Mouse (Mus musculus) brain, adult 2 months (tissue): ENCODE data around the gene Il1r1.

Source experiments
- DNase-seq: peaks from one replicate; pipeline ENCODE4 v3.0.0; 2011; ENCODE audit warnings: low read depth, low spot score

Gene Il1r1

DNA sequence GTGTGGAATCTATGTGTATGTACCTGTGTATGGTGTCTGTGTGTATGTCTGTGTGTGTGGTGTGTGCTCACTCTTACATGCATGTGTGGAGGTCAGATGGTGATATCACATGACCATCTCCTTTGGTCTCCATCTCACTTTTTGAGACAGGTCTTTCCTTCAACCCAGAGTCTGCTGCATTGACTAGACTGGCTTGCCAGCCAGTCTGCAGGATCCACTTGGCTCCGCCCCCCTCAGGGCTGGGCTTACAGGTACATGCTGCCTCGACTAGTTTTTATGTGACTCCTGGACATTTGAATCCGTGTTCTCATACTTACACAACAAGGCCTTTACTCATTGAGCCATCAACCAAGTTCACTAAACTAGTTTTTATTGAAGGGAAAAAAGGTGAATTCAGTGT is 6.2 kb downstream of the Il1r1 start:
- no peak for DNase-seq

DNA sequence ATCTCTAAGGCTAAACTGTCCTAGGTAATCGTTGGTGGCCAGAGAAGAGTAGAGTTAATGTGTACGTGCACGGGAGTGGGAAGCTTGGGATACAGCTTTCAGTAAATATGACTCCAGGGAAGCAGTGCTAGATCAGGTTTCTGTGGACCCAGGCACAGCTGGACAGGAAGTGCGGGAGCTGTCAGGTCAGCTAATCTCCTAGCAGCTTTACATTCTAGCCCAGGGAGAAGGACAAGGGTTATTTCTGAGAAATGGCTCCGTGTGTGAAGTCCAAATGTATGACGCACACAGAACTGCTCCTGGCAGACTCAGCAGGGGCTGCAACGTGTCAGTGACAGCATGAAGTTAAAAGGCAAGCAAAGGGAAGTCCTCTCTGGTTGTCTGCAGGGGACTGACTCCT is 8.3 kb downstream of the Il1r1 start:
- no peak for DNase-seq

DNA sequence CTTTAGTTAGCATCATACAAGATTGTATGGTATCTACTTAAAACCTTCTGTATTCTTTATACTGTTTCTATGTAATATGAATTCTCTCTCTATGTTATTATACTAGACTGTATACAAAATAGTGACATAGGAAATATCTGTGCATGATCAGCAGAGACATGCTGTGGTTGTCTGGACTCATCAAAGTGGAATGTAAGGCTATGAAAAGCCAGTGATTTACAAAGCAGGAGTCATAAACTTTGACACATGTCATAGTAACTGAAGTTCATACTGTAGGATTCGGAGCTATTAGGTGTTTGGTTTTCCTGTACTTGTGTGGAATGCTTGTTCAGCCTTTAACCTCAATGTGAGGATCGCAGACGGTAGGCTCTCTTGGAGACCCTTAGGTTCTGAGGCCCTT is 8.7 kb downstream of the Il1r1 start:
- no peak for DNase-seq

GRCm38 (mm10) chr1:40235597-40236249 is 10.8 kb downstream of the Il1r1 start:
- DNase-seq, result peak; percentile 73

DNA sequence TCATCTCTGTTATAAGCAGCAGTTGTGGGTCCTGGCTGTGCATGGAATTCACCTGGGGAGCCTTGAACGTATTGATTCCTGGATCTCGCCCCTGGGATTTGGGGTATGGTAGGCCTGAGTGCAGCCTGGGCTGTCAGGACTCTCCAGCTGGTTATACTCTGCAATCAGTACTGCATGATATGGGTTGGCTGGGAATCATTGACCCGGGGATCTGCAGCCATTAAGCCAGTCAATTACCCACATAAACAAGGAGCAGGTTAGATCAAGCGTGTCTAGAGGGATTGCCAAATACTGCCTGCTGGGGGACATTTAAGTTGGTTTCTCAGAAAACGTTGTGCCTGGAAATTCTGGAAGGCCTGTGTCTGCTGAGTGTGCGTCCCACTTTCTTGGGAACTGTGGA is 11.8 kb downstream of the Il1r1 start:
- no peak for DNase-seq

DNA sequence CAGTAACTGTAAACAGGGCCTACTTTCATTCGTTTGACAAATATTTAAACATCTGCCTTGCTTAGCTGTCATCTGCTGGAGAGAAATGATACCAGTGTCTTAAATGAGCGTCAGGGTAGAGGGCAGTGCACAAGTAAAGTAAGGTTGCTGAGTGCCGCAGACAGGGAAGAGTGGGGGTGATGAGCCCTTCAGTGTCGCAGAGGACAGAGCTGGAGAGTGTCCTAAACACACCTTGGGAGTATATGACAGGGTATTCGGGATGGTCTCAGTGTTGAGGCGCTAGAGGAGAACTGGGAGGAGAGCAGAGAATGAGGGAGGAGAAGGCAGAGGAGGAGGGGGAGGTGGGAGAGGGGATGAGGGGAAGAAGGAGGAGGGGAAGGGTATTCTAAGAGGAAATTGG is 12.2 kb downstream of the Il1r1 start:
- no peak for DNase-seq

DNA sequence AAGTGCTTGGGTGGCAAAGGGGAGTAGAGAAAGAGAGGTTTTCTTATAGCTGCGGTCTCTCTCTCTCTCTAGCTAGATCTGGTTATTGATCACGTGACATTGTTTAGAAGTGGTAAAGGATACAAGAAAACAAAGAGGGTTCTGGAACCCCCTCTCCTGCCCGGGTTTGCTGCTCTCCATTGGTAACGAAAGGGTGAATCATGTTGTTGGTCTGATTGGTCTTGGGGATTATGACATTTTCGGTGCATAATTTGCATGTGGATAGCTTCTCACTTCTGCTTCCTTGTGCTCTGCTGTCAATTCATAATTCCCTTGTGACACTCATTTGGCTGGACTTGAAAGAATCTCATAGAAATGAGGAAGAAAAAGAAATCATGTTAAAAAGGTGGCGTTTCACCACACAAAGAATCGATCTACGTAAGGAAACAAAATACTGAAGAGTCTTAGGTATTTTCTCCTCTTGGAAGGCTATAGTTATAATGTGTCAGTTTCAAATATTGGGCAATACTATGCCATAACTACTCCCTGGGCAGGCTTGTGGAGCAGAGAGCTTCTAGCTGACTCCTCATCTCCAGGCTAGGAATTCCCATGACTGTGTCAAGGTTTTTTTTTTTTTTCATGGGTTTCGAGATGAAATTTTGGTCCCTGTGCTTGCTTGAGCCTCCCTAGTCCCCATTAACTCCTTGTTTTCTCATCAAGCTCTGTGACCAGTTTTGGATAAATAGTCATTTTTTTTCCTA is 15.6 kb downstream of the Il1r1 start:
- no peak for DNase-seq

GRCm38 (mm10) chr1:40242717-40243116 is 17.8 kb downstream of the Il1r1 start:
- peak; percentile 47 for DNase-seq

- peak; percentile 17 for DNase-seq
Observed at GRCm38 (mm10) chr1:40243561-40243998, 18.7 kb downstream of the Il1r1 start.

DNA sequence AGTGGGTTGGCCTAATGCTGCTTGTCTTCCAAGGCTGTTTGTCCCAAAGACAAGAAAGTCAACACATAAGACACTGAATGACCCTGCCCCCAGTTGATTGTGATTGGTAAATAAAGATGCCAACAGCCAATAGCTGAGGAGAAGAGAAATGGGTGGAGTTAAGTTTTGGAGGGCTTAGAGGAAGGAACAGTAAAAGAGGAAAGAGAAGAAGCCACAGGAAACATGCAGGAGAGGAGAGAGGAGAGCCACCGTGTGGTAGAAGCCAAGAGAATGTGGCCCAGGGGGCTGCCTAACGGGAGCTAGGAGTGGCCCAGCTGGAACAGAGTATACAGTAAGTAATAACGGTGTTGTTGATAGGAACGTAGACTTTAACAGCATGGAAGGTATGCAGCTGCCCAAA is 25.5 kb downstream of the Il1r1 start:
- DNase-seq, result no peak

GRCm38 (mm10) chr1:40252507-40252906 is 27.6 kb downstream of the Il1r1 start:
- DNase-seq, result no peak

- DNase-seq, result no peak
Observed at GRCm38 (mm10) chr1:40253940-40254339, 29.1 kb downstream of the Il1r1 start.

- DNase-seq, result no peak
Observed at GRCm38 (mm10) chr1:40254347-40255057, 29.6 kb downstream of the Il1r1 start.

GRCm38 (mm10) chr1:40262441-40263121 is 37.7 kb downstream of the Il1r1 start:
- DNase-seq, result no peak

GRCm38 (mm10) chr1:40263122-40263498 is 38.2 kb downstream of the Il1r1 start:
- no peak for DNase-seq

DNA sequence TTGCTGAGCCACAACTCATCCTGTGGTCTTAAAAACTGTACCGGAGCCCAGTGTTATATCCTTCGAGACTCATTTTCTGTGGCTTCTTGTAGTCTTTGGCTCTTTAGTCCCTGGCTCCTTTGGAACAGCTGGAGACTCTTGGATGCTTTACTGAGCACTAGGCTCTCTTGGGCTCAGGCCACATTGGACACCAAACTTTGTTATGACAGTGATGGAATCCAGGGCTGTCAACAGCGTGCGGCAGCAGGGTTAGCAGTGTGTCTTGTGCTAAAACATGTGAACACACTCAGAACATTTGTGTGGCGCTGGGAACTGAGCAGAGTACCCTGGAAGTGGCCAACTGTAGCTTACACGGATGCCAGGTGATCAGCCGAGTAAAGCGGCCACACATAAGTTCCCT is 38.8 kb downstream of the Il1r1 start:
- DNase-seq, result no peak

DNA sequence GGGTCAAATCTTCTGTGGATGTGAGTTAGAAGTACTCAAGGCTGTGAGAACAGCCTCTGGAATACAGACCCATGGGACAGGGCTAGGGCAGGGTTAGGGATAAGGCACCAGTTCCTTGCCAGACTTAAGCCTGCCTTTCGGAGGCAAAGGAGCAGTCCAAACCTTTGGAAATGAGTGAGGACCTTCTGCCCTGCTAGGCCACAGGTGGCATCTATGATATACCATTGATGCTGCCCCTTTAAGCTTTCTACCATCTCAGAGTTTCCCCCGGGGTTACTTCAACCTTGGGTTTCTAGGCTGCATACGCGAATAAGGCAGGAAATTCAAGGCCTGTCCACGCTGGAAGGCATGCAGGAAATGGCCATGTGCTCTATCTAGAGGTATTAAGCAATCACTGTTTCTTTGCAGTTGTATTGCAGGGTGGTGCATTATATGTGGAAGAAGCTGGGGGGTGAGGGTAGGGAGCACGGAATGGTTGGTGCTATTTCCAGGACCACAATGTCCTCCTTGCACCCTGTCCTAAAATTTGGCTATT is 40.5 kb downstream of the Il1r1 start:
- DNase-seq, result no peak

GRCm38 (mm10) chr1:40266431-40267260 is 41.8 kb downstream of the Il1r1 start:
- peak; percentile 79 for DNase-seq

GRCm38 (mm10) chr1:40267846-40268245 is 43.0 kb downstream of the Il1r1 start:
- peak; percentile 79 for DNase-seq

- DNase-seq, result no peak
Observed at GRCm38 (mm10) chr1:40268536-40268935, 43.7 kb downstream of the Il1r1 start.

GRCm38 (mm10) chr1:40270415-40270814 is 45.5 kb downstream of the Il1r1 start:
- peak; percentile 54 for DNase-seq
